Mouse (Mus musculus) erythroid progenitor cell, adult 5-6 weeks (primary cell): ENCODE results near the gene Arsg. TPM values are rescaled to one million over a fixed set of nuclear protein-coding genes. Genes with fewer than 3 reads are reported as not detected.

Experiments used
- ATAC-seq: replicated peaks from 2 replicates; pipeline ENCODE4 v1.8.0; 2016; ENCODE audit warnings: moderate number of reproducible peaks, mild to moderate bottlenecking, moderate TSS enrichment, inconsistent platforms; ENCODE audit not compliant: poor library complexity, low FRiP score, severe bottlenecking
- total RNA-seq, 2 experiments: library from RNA; stranded (forward) in 1 of 2; stranded (reverse) in 1 of 2; fragments of 150-400 nt in 1 of 2; fragments of 186-747, 209-891 nt in 1 of 2; gene quantifications; 2 replicates each; pipeline versions ENCODE4 v1.2.3 to v1.2.4; 2015 to 2017; ENCODE audit warnings: low replicate concordance in 2 of 2

Gene Arsg
- total RNA-seq, 2 experiments from 2014 or later = 0.91 to 2.9 TPM

- no peak for ATAC-seq
Measured at GRCm38 (mm10) chr11:109572051-109572450, 98.9 kb downstream of the Arsg start.

- no peak for ATAC-seq
Measured at GRCm38 (mm10) chr11:109574604-109575003, 101.4 kb downstream of the Arsg start.

- ATAC-seq = peak; percentile 52; the same call in 1 of the 2 replicates
Measured at GRCm38 (mm10) chr11:109575832-109576231, 102.7 kb downstream of the Arsg start.

- no peak for ATAC-seq
Measured at GRCm38 (mm10) chr11:109578536-109578935, 105.4 kb downstream of the Arsg start.

- ATAC-seq = no peak
Measured at GRCm38 (mm10) chr11:109579999-109580398, 106.8 kb downstream of the Arsg start.

- ATAC-seq = no peak
Measured at GRCm38 (mm10) chr11:109583986-109584385, 110.8 kb downstream of the Arsg start.

GRCm38 (mm10) chr11:109584843-109585713 lies 111.9 kb downstream of the Arsg start:
- peak; percentile 71 for ATAC-seq

GRCm38 (mm10) chr11:109586424-109586823 lies 113.2 kb downstream of the Arsg start:
- no peak for ATAC-seq

- peak; percentile 53; the same call in 1 of the 2 replicates for ATAC-seq
Measured at GRCm38 (mm10) chr11:109587019-109587418, 113.8 kb downstream of the Arsg start.

- ATAC-seq = peak; percentile 81
Measured at GRCm38 (mm10) chr11:109587638-109588374, 114.6 kb downstream of the Arsg start.

GRCm38 (mm10) chr11:109590012-109590411 lies 116.8 kb downstream of the Arsg start:
- ATAC-seq = no peak

- ATAC-seq = no peak
Measured at GRCm38 (mm10) chr11:109591511-109591910, 118.3 kb downstream of the Arsg start.

- no peak for ATAC-seq
Measured at GRCm38 (mm10) chr11:109593200-109593981, 120.2 kb downstream of the Arsg start.

GRCm38 (mm10) chr11:109594761-109595160 lies 121.6 kb downstream of the Arsg start:
- no peak for ATAC-seq

GRCm38 (mm10) chr11:109598778-109599570 lies 125.8 kb downstream of the Arsg start:
- ATAC-seq = 0 out of 2 replicates have a peak, but pooled peaks have one; percentile 27

GRCm38 (mm10) chr11:109607600-109607999 lies 134.4 kb downstream of the Arsg start:
- ATAC-seq = no peak

- ATAC-seq = no peak
Measured at GRCm38 (mm10) chr11:109608976-109609625, 135.9 kb downstream of the Arsg start.

- ATAC-seq = no peak
Measured at GRCm38 (mm10) chr11:109610046-109610794, 137.0 kb downstream of the Arsg start.
